Mouse (Mus musculus): ENCODE results near the gene Suz12. TPM values are rescaled to one million over a fixed set of nuclear protein-coding genes. Genes with fewer than 3 reads are reported as not detected.
A peak's percentile ranks its signal among the peaks of the same experiment; 100 is the strongest.
"Not testable (repeated sequence)": the region's sequence is repeated elsewhere in the genome, so short reads cannot be mapped to it uniquely, and the experiment has no call there.

Suz12 gene
- polyA plus RNA-seq, 1 experiment from 2014 or later: 30.1 TPM

DNA sequence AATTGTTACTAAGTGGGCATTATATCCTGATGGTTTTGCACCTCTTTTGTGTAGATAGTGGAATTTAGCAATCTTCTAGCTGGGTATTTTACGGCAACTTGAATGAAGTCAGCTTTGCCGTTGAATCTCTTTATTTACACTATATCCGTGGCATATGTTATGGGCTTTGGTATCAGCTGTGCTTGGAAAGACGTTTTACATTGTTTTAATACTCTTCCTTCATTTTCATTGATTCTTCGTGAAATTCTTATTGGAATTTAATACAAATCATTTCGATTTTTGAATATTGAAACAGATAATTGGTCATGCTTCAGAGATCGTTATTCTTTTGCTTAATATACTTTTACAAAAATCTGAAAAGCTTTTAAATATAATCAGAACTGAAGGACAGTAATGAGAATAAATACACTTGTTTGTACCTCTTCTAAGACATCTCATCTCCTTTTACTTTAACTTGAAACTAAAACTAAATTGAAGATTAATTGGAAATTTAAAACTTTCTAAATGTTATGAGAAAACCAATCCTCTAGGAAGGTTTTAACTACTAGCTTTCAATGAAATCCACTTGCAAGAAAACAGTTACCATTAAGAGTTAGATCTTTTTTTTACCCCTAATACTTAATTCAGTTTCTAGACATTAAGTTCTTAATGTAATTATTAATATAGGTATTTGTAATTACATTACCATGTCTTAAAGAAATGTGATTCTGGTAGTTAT lies 1.5 kb downstream of the Suz12 start:
- Histone ChIP-seq H3K27me3 (replicated peaks; ENCODE audit: control insufficient read depth, insufficient read depth, low read length) (no peaks in the 10 kb centered on the region), H3K4me1 (replicated peaks; ENCODE audit: control insufficient read depth, insufficient read depth, low read length) (peaks cover 3% of the 10 kb centered on the region; the same call in 1 of the 2 replicates), H3K4me2 (peak overlapping the region; percentile 71), H3K9me3 (ENCODE audit: control insufficient read depth, low read length) (no peaks in the 10 kb centered on the region), H3K4me3 (ENCODE audit: low read depth, low read length) (peak overlapping the region; percentile 76), H3K36me3 (ENCODE audit: control insufficient read depth, insufficient read depth, low read length) (0 out of 2 replicates have a peak, but pooled peaks cover 7% of the 10 kb centered on the region), H3K27ac (ENCODE audit: low read depth, low read length) (no peak overlapping the region; the same call in 1 of the 2 replicates), H3K9ac (ENCODE audit: low read depth, low read length) (peak overlapping the region; percentile 87)
- DNase-seq (ENCODE audit: low spot score): no peak
- no peak for ATAC-seq (replicated peaks; ENCODE audit: low FRiP score)
- 4% methylated on average over 7 of the region's 7 CpGs for WGBS

DNA sequence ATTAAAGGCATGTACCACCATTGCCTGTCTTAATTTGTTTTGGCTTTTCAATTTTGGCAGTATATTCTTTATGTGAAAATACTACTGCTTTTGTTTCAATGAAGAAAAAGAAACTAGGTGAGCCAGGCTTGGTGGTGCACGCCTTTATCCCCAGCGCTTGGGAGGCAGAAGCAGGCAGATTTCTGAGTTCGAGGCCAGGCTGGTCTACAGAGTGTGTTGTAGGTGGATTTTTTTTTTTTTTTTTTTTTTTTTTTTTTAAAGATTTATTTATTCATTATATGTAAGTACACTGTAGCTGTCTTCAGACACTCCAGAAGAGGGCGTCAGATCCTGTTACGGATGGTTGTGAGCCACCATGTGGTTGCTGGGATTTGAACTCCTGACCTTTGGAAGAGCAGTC lies 23.6 kb downstream of the Suz12 start:
- H3K27me3 ChIP-seq (replicated peaks; ENCODE audit: control insufficient read depth, insufficient read depth, low read length); H3K9me3 ChIP-seq (ENCODE audit: control insufficient read depth, low read length); H3K4me3 ChIP-seq (ENCODE audit: low read depth, low read length); DNase-seq (ENCODE audit: low spot score); H3K4me1 ChIP-seq (replicated peaks; ENCODE audit: control insufficient read depth, insufficient read depth, low read length); H3K27ac ChIP-seq (ENCODE audit: low read depth, low read length); H3K4me2 ChIP-seq; H3K9ac ChIP-seq (ENCODE audit: low read depth, low read length); ATAC-seq (replicated peaks; ENCODE audit: low FRiP score): not testable (repeated sequence)
- peaks cover 31% of the 10 kb centered on the region for H3K36me3 ChIP-seq (ENCODE audit: control insufficient read depth, insufficient read depth, low read length)
- 94% methylated on average over 3 of the region's 5 CpGs for WGBS

GRCm38 (mm10) chr11:80019792-80020191 lies 26.9 kb downstream of the Suz12 start:
- H3K36me3 ChIP-seq (ENCODE audit: control insufficient read depth, insufficient read depth, low read length): peaks cover 42% of the 10 kb centered on the region
- DNase-seq (ENCODE audit: low spot score): no peak

GRCm38 (mm10) chr11:80021306-80021705 lies 28.4 kb downstream of the Suz12 start:
- DNase-seq (ENCODE audit: low spot score): no peak
- Histone ChIP-seq H3K4me1 (replicated peaks; ENCODE audit: control insufficient read depth, insufficient read depth, low read length) (no peaks in the 10 kb centered on the region), H3K9me3 (ENCODE audit: control insufficient read depth, low read length) (no peaks in the 10 kb centered on the region), H3K9ac (ENCODE audit: low read depth, low read length) (no peak overlapping the region), H3K4me3 (ENCODE audit: low read depth, low read length) (no peak overlapping the region), H3K27me3 (replicated peaks; ENCODE audit: control insufficient read depth, insufficient read depth, low read length) (no peaks in the 10 kb centered on the region), H3K36me3 (ENCODE audit: control insufficient read depth, insufficient read depth, low read length) (peaks cover 46% of the 10 kb centered on the region), H3K4me2 (no peak overlapping the region), H3K27ac (ENCODE audit: low read depth, low read length) (no peak overlapping the region)
- ATAC-seq (replicated peaks; ENCODE audit: low FRiP score): no peak
- 85% methylated on average over 4 of the region's 4 CpGs for WGBS

More at GRCm38 (mm10) chr11:80019792-80020191, 26.9 kb downstream of the Suz12 start:
- Histone ChIP-seq H3K27ac (ENCODE audit: low read depth, low read length) (no peak overlapping the region), H3K9ac (ENCODE audit: low read depth, low read length) (no peak overlapping the region), H3K27me3 (replicated peaks; ENCODE audit: control insufficient read depth, insufficient read depth, low read length) (no peaks in the 10 kb centered on the region), H3K4me2 (no peak overlapping the region), H3K9me3 (ENCODE audit: control insufficient read depth, low read length) (no peaks in the 10 kb centered on the region), H3K4me3 (ENCODE audit: low read depth, low read length) (no peak overlapping the region), H3K4me1 (replicated peaks; ENCODE audit: control insufficient read depth, insufficient read depth, low read length) (no peaks in the 10 kb centered on the region)
- ATAC-seq (replicated peaks; ENCODE audit: low FRiP score): no peak
- WGBS: 95% methylated on average over 1 of the region's 1 CpGs

GRCm38 (mm10) chr11:80037495-80037894 lies 44.6 kb downstream of the Suz12 start:
- Histone ChIP-seq H3K4me2 (no peak overlapping the region), H3K36me3 (ENCODE audit: control insufficient read depth, insufficient read depth, low read length) (peaks cover 10% of the 10 kb centered on the region; the same call in 1 of the 2 replicates), H3K27ac (ENCODE audit: low read depth, low read length) (no peak overlapping the region), H3K4me3 (ENCODE audit: low read depth, low read length) (no peak overlapping the region), H3K4me1 (replicated peaks; ENCODE audit: control insufficient read depth, insufficient read depth, low read length) (no peaks in the 10 kb centered on the region), H3K27me3 (replicated peaks; ENCODE audit: control insufficient read depth, insufficient read depth, low read length) (no peaks in the 10 kb centered on the region), H3K9ac (ENCODE audit: low read depth, low read length) (no peak overlapping the region), H3K9me3 (ENCODE audit: control insufficient read depth, low read length) (no peaks in the 10 kb centered on the region)
- 73% methylated on average over 8 of the region's 8 CpGs for WGBS
- DNase-seq (ENCODE audit: low spot score) (no peak), ATAC-seq (replicated peaks; ENCODE audit: low FRiP score) (no peak)

- H3K4me3 ChIP-seq (ENCODE audit: low read depth, low read length): no peak overlapping the region
- ATAC-seq (replicated peaks; ENCODE audit: low FRiP score): no peak; the same call in 1 of the 2 replicates
- H3K27me3 ChIP-seq (replicated peaks; ENCODE audit: control insufficient read depth, insufficient read depth, low read length): no peaks in the 10 kb centered on the region
- peak overlapping the region; percentile 14; the same call in 1 of the 2 replicates for H3K27ac ChIP-seq (ENCODE audit: low read depth, low read length)
- H3K36me3 ChIP-seq (ENCODE audit: control insufficient read depth, insufficient read depth, low read length): peaks cover 3% of the 10 kb centered on the region; the same call in 1 of the 2 replicates
- H3K9me3 ChIP-seq (ENCODE audit: control insufficient read depth, low read length): no peaks in the 10 kb centered on the region
- 61% methylated on average over 10 of the region's 10 CpGs for WGBS
- no peak overlapping the region for H3K4me2 ChIP-seq
- H3K4me1 ChIP-seq (replicated peaks; ENCODE audit: control insufficient read depth, insufficient read depth, low read length): no peaks in the 10 kb centered on the region
- no peak for DNase-seq (ENCODE audit: low spot score)
- H3K9ac ChIP-seq (ENCODE audit: low read depth, low read length): no peak overlapping the region
Observed at GRCm38 (mm10) chr11:80042615-80043418, 49.9 kb downstream of the Suz12 start.

- H3K36me3 ChIP-seq (ENCODE audit: control insufficient read depth, insufficient read depth, low read length): peaks cover 7% of the 10 kb centered on the region
- H3K9ac ChIP-seq (ENCODE audit: low read depth, low read length): no peak overlapping the region
- H3K4me3 ChIP-seq (ENCODE audit: low read depth, low read length): no peak overlapping the region
- H3K27ac ChIP-seq (ENCODE audit: low read depth, low read length): peak overlapping the region; percentile 14; the same call in 1 of the 2 replicates
- no peaks in the 10 kb centered on the region for H3K27me3 ChIP-seq (replicated peaks; ENCODE audit: control insufficient read depth, insufficient read depth, low read length)
- H3K9me3 ChIP-seq (ENCODE audit: control insufficient read depth, low read length): no peaks in the 10 kb centered on the region
- WGBS: 82% methylated on average over 8 of the region's 8 CpGs
- no peak for DNase-seq (ENCODE audit: low spot score)
- ATAC-seq (replicated peaks; ENCODE audit: low FRiP score): no peak
- no peaks in the 10 kb centered on the region for H3K4me1 ChIP-seq (replicated peaks; ENCODE audit: control insufficient read depth, insufficient read depth, low read length)
- H3K4me2 ChIP-seq: no peak overlapping the region
Observed at GRCm38 (mm10) chr11:80043419-80043817, 50.5 kb downstream of the Suz12 start.

DNA sequence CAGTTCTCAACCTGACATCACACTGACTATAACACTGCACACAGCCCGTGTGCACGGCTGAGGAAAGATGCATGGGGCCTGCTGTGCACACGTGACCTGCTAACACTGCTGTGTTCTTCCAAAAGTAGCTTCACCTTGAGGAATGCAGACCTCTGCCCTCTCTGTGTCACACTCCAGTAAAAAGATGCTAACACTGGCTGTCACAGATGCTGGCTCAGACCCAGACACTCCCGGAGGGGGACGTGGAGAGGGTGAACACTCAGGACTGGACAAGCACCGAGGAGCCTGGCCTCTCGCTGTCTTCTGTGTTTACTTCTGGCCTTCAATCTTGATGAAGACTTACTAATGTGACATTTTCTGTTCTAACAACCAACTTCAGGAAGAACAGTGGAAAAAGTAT lies 54.0 kb downstream of the Suz12 start:
- H3K36me3 ChIP-seq (ENCODE audit: control insufficient read depth, insufficient read depth, low read length): peaks cover 16% of the 10 kb centered on the region
- 92% methylated on average over 7 of the region's 7 CpGs for whole genome bisulfite sequencing

More for the DNA sequence above, 54.0 kb downstream of the Suz12 start:
- H3K9me3 ChIP-seq (ENCODE audit: control insufficient read depth, low read length): no peaks in the 10 kb centered on the region
- H3K27ac ChIP-seq (ENCODE audit: low read depth, low read length): no peak overlapping the region
- DNase-seq (ENCODE audit: low spot score) (no peak), ATAC-seq (replicated peaks; ENCODE audit: low FRiP score) (no peak)
- no peak overlapping the region for H3K9ac ChIP-seq (ENCODE audit: low read depth, low read length)
- H3K4me2 ChIP-seq: no peak overlapping the region
- H3K4me1 ChIP-seq (replicated peaks; ENCODE audit: control insufficient read depth, insufficient read depth, low read length): no peaks in the 10 kb centered on the region
- no peaks in the 10 kb centered on the region for H3K27me3 ChIP-seq (replicated peaks; ENCODE audit: control insufficient read depth, insufficient read depth, low read length)
- H3K4me3 ChIP-seq (ENCODE audit: low read depth, low read length): no peak overlapping the region
